Mouse (Mus musculus) neural tube, embryonic 11.5 days (tissue): ENCODE measurements around the gene Xpo6. TPM values are rescaled to one million over a fixed set of nuclear protein-coding genes. Genes with fewer than 3 reads are reported as not detected.

Experiments
- ATAC-seq: fragments of 200-750 bp; cut with Nextera tagmentation; 2 replicates; pipeline ENCODE4 v1.8.0; 2017; ENCODE audit warnings: moderate number of reproducible peaks, mild to moderate bottlenecking, moderate TSS enrichment, moderate library complexity; ENCODE audit not compliant: insufficient read depth, low FRiP score, low TSS enrichment
- DNase-seq: peaks from one replicate; pipeline ENCODE4 v3.0.0-alpha.2; 2015; ENCODE audit warnings: low spot score
- H3K27ac ChIP-seq: fragments of 300-500 bp; sonication (generic); 2 replicates; pipeline ENCODE4 v1.5.1; 2014; ENCODE audit warnings: low read depth, mild to moderate bottlenecking, low read length
- H3K27me3 ChIP-seq: fragments of 300-500 bp; sonication (generic); 2 replicates; pipeline ENCODE4 v1.6.1; 2014; ENCODE audit warnings: mild to moderate bottlenecking, low read length, mixed read lengths; ENCODE audit not compliant: control insufficient read depth, insufficient read depth
- H3K36me3 ChIP-seq: fragments of 300-500 bp; sonication (generic); 2 replicates; pipeline ENCODE4 v1.6.1; 2014; ENCODE audit warnings: mild to moderate bottlenecking, low read length, moderate library complexity, mixed read lengths; ENCODE audit not compliant: control insufficient read depth, insufficient read depth
- H3K4me1 ChIP-seq: fragments of 300-500 bp; sonication (generic); 2 replicates; pipeline ENCODE4 v1.6.1; 2014; ENCODE audit warnings: low read length, mixed read lengths; ENCODE audit not compliant: control insufficient read depth, insufficient read depth
- H3K4me2 ChIP-seq: fragments of 300-500 bp; sonication (generic); 2 replicates; pipeline ENCODE4 v1.6.1; 2014; ENCODE audit warnings: low read depth, mild to moderate bottlenecking, moderate library complexity
- H3K4me3 ChIP-seq: fragments of 300-500 bp; sonication (generic); 2 replicates; pipeline ENCODE4 v1.5.1; 2014; ENCODE audit warnings: low read depth, low read length
- H3K9ac ChIP-seq: fragments of 300-500 bp; sonication (generic); 2 replicates; pipeline ENCODE4 v1.6.1; 2014; ENCODE audit warnings: mild to moderate bottlenecking, low read length
- H3K9me3 ChIP-seq: fragments of 300-500 bp; sonication (generic); 2 replicates; pipeline ENCODE4 v1.6.1; 2016; ENCODE audit warnings: low read length; ENCODE audit not compliant: control insufficient read depth
- WGBS: fragments of 180-500 bp; shearing (Covaris S2); extraction: QIAGEN DNeasy Blood & Tissue Kit; methylation state at CpG from one replicate; pipeline ENCODE4 v1.1.7; 2014; 5-methylcytosine and 5-hydroxymethylcytosine counted together
- polyA plus RNA-seq: library from polyadenylated mRNA; unstranded; fragments of >200 nt; fragmentation: Nextera tagmentation; extraction: Ambion mirVana; gene quantifications from 2 replicates; pipeline ENCODE4 v1.2.1, GENCODE M21; 2014

The Xpo6 gene
- polyA plus RNA-seq, 1 experiment from 2014 or later: 70.0 TPM

GRCm38 (mm10) chr7:126053618-126054017 lies 146.7 kb downstream of the Xpo6 start:
- Histone ChIP-seq H3K27me3 (no peaks in the 10 kb centered on the region), H3K9ac (no peak overlapping the region), H3K27ac (no peak overlapping the region), H3K9me3 (no peaks in the 10 kb centered on the region), H3K4me1 (peaks cover 12% of the 10 kb centered on the region), H3K36me3 (no peaks in the 10 kb centered on the region), H3K4me2 (no peak overlapping the region), H3K4me3 (no peak overlapping the region)
- 76% methylated on average over 7 of the region's 7 CpGs for WGBS
- DNase-seq (no peak), ATAC-seq (no peak)

DNA sequence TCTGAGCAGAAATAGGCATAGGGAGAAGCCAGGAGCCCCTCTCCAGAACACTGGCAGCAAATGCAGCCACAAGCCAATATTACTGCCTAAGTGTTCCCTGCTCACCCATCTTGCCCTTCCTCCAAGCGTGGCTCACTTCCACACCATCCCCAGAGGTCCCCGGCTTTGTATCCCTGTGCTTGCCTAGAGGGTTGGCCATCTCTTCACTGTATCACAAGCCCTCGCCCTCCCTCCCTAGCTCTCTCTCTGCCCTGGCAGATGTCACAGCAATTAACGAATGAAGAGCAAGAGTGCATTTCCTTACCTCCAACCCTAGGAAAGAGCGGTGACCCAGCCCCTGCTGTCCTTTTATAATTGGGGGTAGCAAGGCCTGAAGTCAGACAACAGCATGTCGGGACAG lies 148.4 kb downstream of the Xpo6 start:
- Histone ChIP-seq H3K9me3 (no peaks in the 10 kb centered on the region), H3K4me2 (no peak overlapping the region), H3K27me3 (no peaks in the 10 kb centered on the region), H3K4me3 (no peak overlapping the region), H3K9ac (no peak overlapping the region), H3K36me3 (no peaks in the 10 kb centered on the region), H3K4me1 (peaks cover 9% of the 10 kb centered on the region), H3K27ac (no peak overlapping the region)
- ATAC-seq (no peak), DNase-seq (no peak)
- 41% methylated on average over 6 of the region's 6 CpGs for WGBS

Other genes starting within 250 kb of the Xpo6 start
- 5.8 and 7.0 TPM in 2 replicates for gene Gsg1l, start 118.1 kb downstream of the Xpo6 start, polyA plus RNA-seq
- 206 and 227 TPM in 2 replicates for gene Sbk1, start 72.1 kb upstream of the Xpo6 start, polyA plus RNA-seq
- 1.9 and 2.6 TPM in 2 replicates for gene Lat, start 169.1 kb upstream of the Xpo6 start, polyA plus RNA-seq
- gene Spns1, start 176.9 kb upstream of the Xpo6 start, polyA plus RNA-seq: 53.0 and 54.0 TPM in 2 replicates
- gene Nfatc2ip, start 196.2 kb upstream of the Xpo6 start, polyA plus RNA-seq: 4.4 and 5.5 TPM in 2 replicates
- gene Cd19, start 214.4 kb upstream of the Xpo6 start, polyA plus RNA-seq: not detected in 2 replicates
- gene Rabep2, start 228.3 kb upstream of the Xpo6 start, polyA plus RNA-seq: 21.4 and 23.2 TPM in 2 replicates